Mouse (Mus musculus) testis, adult 2 months (tissue): ENCODE results near the gene Gnl2.

Experiments
- CTCF ChIP-seq: fragments of 200-500 bp; IDR thresholded peaks from 2 replicates; pipeline ENCODE4 v1.5.1; 2012; ENCODE audit warnings: low read depth, mild to moderate bottlenecking, inconsistent platforms, low read length, moderate library complexity; ENCODE audit not compliant: control insufficient read depth, insufficient read depth, insufficient replicate concordance
- POLR2A ChIP-seq: fragments of 200-500 bp; IDR thresholded peaks from 2 replicates; pipeline ENCODE4 v1.6.1; 2012; ENCODE audit warnings: low read depth, mild to moderate bottlenecking, inconsistent platforms, low read length, moderate library complexity; ENCODE audit not compliant: control insufficient read depth

DNA sequence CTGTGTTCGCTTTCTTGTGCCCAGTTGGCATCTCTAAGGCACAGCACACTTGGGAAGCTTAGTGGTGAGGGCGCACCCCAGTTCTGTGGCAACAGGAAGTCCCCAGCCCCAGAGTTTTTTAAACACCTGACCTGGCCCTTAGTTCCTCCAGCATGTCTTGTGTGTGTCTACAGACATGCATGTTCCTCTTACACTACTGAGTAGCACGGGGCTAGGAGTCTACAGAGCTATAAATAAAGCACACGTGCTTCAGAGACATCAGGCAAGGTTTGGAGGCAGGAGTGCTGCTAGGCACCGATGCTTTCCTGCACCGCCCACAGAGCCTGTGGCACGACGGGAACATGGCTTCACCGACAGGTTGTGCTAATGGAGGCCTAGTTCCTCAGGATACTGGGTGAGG is 39.0 kb downstream of the Gnl2 start:
- no peak for TF ChIP-seq CTCF
- TF ChIP-seq POLR2A, result no peak
